ENCODE assay signal across 10 mouse cellular contexts in genomic region chr11:6562359-6562758, GRCm38 (mm10). TPM values are rescaled to one million over a fixed set of nuclear protein-coding genes. Genes with fewer than 3 reads are reported as not detected.
DNase-seq lines count a peak whose midpoint lies in the region; ATAC-seq lines count a peak whose summit lies in the region.
"Had no signal": no experiment of that assay in that cellular context is flagged by ENCODE, and none has a peak within 500 bp of the region (broad histone marks: within the 10 kb centered on the region; RNA-seq: fewer than 3 reads in every experiment).

No protein-coding gene starts in this region.

- peak; percentile 27 for DNase-seq in adrenal gland, postnatal 14 days
- no peak for DNase-seq in adrenal gland, adult 8-10 months
- peak; percentile 34 for DNase-seq in lung, postnatal 36 days
- DNase-seq in lung, postnatal 14 days = no peak
- DNase-seq in thymus, postnatal 25 days = peak; percentile 64
- no peak for DNase-seq in gastrocnemius, postnatal 4 days (ENCODE audit: low spot score in 2 of 2)
- DNase-seq in cerebellum, adult 18-20 months = no peak
- DNase-seq: cerebellum, postnatal 25 days had no signal

- ATAC-seq in megakaryocyte, adult 5-6 weeks (ENCODE audit: poor library complexity, severe bottlenecking) = peak; percentile 71
- ATAC-seq: midbrain, embryonic 15.5 days had no signal

RNA-seq across cellular contexts. Expression of gene Ccm2, which starts 15.7 kb away (rescaled TPM):
- total RNA-seq in adrenal gland, postnatal 14 days (2021) = 37.6 and 47.5 TPM in 2 replicates
- total RNA-seq in adrenal gland, adult 8-10 months (2022) = 10 to 100 TPM; 35.8 to 40.8 (median 40.5) TPM
- 32.2 and 32.4 TPM in 2 replicates for total RNA-seq in megakaryocyte, adult 5-6 weeks (2015)
- 63.5 and 63.9 TPM in 2 replicates for total RNA-seq in megakaryocyte, adult 5-6 weeks (2017)
- total RNA-seq in gastrocnemius, postnatal 4 days (2021) = 10 to 100 TPM; 40.2 to 50.8 TPM

RNA-seq across cellular contexts. Expression of gene Myo1g, which starts 41.6 kb away (rescaled TPM):
- total RNA-seq in adrenal gland, postnatal 14 days (2021) = 4.0 and 11.8 TPM in 2 replicates
- 1 to 10 TPM; 2.1 to 4.8 (median 3.4) TPM for total RNA-seq in adrenal gland, adult 8-10 months (2022)
- total RNA-seq in megakaryocyte, adult 5-6 weeks (2015) = 161 and 175 TPM in 2 replicates
- total RNA-seq in megakaryocyte, adult 5-6 weeks (2017) = 182 and 197 TPM in 2 replicates
- 1 to 10 TPM; 3.0 to 3.4 TPM for total RNA-seq in gastrocnemius, postnatal 4 days (2021)

RNA-seq across cellular contexts. Expression of gene Nacad, which starts 43.5 kb away (rescaled TPM):
- total RNA-seq in adrenal gland, postnatal 14 days (2021) = 2.9 and 4.4 TPM in 2 replicates
- total RNA-seq in adrenal gland, adult 8-10 months (2022) = 1 to 10 TPM; 1.2 to 2.8 (median 1.8) TPM
- total RNA-seq in megakaryocyte, adult 5-6 weeks (2015) = 0.23 TPM in 1 of 2 replicates, not detected in the other
- not detected in 2 replicates for total RNA-seq in megakaryocyte, adult 5-6 weeks (2017)
- 1 to 10 TPM; 2.0 to 2.2 TPM for total RNA-seq in gastrocnemius, postnatal 4 days (2021)

Comparison
In these comparisons a context has a peak if more than half of its experiments do, and no peak if none do; other contexts are left out.
1. DNase-seq: peak in adrenal gland, postnatal 14 days (single experiment), lung, postnatal 36 days (single experiment) and thymus, postnatal 25 days (single experiment); none in adrenal gland, adult 8-10 months (single experiment), lung, postnatal 14 days (single experiment), gastrocnemius, postnatal 4 days (0 of 2) and cerebellum, adult 18-20 months (0 of 2).
2. RNA of gene Myo1g, which starts 41.6 kb away (total RNA-seq): 161 to 197 TPM in megakaryocyte, adult 5-6 weeks; 2.1 to 4.8 TPM in adrenal gland, adult 8-10 months, 4.0 to 11.8 TPM in adrenal gland, postnatal 14 days and 3.0 to 3.4 TPM in gastrocnemius, postnatal 4 days; every median in the first group is over 10 times any median in the second.